Mouse (Mus musculus): ENCODE measurements around the gene H2-DMb1. TPM values are rescaled to one million over a fixed set of nuclear protein-coding genes. Genes with fewer than 3 reads are reported as not detected.

The H2-DMb1 gene
- polyA plus RNA-seq, 1 experiment from 2014 or later = 4.2 TPM

DNA sequence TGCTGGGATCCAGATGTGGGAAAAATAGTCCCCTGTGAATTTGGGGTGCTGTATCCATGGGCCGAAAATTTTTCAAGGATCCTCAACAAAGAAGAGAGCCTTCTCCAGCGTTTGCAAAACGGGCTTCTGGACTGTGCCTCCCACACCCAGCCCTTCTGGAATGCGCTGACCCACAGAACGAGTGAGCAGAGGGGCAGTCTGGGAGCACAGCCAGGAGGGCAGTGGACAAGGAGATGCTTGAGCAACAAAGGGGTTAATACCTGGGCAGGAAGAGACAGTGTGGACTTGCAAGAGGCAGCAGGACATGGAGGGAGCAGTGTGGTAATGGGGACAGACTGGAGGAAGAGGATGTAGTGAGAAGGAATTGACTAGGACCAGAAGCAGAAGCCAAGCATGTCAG, 2.7 kb downstream of the H2-DMb1 start:
- Histone ChIP-seq H3K9me3 (ENCODE audit: control insufficient read depth, low read length) (no peaks in the 10 kb centered on the region), H3K27ac (ENCODE audit: low read depth, low read length) (no peak overlapping the region), H3K9ac (ENCODE audit: low read depth, low read length) (no peak overlapping the region), H3K4me3 (ENCODE audit: low read length) (no peak overlapping the region), H3K4me1 (ENCODE audit: control insufficient read depth, insufficient read depth, low read length) (no peaks in the 10 kb centered on the region), H3K36me3 (ENCODE audit: control insufficient read depth, insufficient read depth, low read length) (no peaks in the 10 kb centered on the region), H3K27me3 (ENCODE audit: control insufficient read depth, insufficient read depth, low read length) (no peaks in the 10 kb centered on the region), H3K4me2 (replicated peaks; ENCODE audit: low read depth, low read length) (no peak overlapping the region)
- WGBS = 40% methylated on average over 5 of the region's 5 CpGs
- no peak for ATAC-seq (ENCODE audit: low FRiP score, low TSS enrichment)

DNA sequence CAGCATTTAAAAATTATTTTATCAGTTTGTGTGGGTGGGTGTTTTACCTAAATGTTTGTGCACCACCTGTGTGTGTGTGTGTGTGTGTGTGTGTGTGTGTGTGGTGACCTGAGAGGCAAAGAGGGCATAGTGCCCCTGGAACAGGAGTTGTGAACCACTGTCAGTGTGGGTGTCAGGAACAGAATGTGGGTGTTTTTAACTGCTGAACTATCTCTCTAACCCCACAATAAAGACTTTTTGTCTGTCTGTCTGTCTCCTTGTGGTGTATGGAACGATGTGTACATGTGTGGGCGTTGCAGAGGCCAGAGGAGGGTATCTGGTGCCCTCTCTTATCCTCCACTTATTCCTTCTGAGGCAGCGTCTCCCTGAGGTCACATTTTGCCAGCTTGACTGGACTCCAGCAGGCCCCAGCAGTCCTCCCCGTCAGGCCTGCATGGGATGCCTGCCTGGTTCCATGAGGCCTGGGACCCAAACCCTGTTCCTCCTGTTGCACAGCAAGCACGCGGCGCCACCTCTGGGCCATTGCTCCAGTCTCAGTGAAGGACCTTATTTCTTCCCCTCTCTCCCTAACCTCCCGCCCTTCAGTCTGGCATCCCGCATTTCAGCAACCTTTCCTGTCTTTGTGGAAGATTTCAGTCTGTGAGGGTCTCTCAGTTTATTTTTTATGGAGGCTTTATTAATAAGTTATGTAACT, 11.5 kb downstream of the H2-DMb1 start:
- no peak overlapping the region for H3K4me3 ChIP-seq (ENCODE audit: low read length)
- no peak overlapping the region for H3K27ac ChIP-seq (ENCODE audit: low read depth, low read length)
- H3K4me2 ChIP-seq (replicated peaks; ENCODE audit: low read depth, low read length) = no peak overlapping the region
- no peak overlapping the region for H3K9ac ChIP-seq (ENCODE audit: low read depth, low read length)
- H3K4me1 ChIP-seq (ENCODE audit: control insufficient read depth, insufficient read depth, low read length) = no peaks in the 10 kb centered on the region
- 31% methylated on average over 9 of the region's 9 CpGs for WGBS
- H3K9me3 ChIP-seq (ENCODE audit: control insufficient read depth, low read length) = no peaks in the 10 kb centered on the region
- no peaks in the 10 kb centered on the region for H3K36me3 ChIP-seq (ENCODE audit: control insufficient read depth, insufficient read depth, low read length)
- ATAC-seq (ENCODE audit: low FRiP score, low TSS enrichment) = peak; percentile 35; the same call in 1 of the 2 replicates
- H3K27me3 ChIP-seq (ENCODE audit: control insufficient read depth, insufficient read depth, low read length) = no peaks in the 10 kb centered on the region

DNA sequence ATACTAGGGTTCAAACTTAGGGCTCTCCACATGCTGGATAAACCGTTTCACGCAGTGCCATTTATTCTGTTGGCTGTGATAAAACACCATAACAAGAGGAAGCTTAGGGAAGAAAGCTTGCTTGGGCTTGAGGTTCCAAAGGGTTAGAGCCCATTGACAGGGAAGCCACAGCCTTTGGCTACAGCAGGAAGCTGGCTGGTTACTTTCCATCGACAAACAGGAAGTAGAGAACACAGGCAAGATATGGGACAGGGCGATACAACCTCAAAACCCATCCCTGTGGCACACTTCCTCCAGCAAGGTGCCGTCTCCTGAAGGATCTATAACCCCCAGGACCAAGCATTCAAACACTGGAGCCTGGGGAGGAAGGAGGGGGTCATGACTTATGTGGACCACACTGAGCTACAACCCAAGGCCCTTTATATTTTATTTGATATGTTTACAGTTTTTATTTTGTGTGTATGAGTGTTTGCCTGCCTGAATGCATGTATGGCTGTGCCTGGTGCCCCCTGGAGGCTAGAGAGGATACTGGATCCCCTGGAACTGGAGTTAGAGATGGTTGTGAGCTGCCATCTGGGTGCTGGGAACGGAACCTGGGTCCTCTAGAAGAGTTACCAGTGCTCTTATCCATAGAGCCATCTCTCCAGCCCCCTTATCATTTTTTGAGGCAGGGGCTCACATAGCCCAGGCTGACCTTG, 12.3 kb downstream of the H2-DMb1 start:
- no peak overlapping the region for H3K4me2 ChIP-seq (replicated peaks; ENCODE audit: low read depth, low read length)
- H3K4me3 ChIP-seq (ENCODE audit: low read length) = no peak overlapping the region
- H3K27me3 ChIP-seq (ENCODE audit: control insufficient read depth, insufficient read depth, low read length) = no peaks in the 10 kb centered on the region
- no peaks in the 10 kb centered on the region for H3K4me1 ChIP-seq (ENCODE audit: control insufficient read depth, insufficient read depth, low read length)
- H3K27ac ChIP-seq (ENCODE audit: low read depth, low read length) = no peak overlapping the region
- H3K9me3 ChIP-seq (ENCODE audit: control insufficient read depth, low read length) = no peaks in the 10 kb centered on the region
- no peak overlapping the region for H3K9ac ChIP-seq (ENCODE audit: low read depth, low read length)
- H3K36me3 ChIP-seq (ENCODE audit: control insufficient read depth, insufficient read depth, low read length) = no peaks in the 10 kb centered on the region
- ATAC-seq (ENCODE audit: low FRiP score, low TSS enrichment) = no peak
- 88% methylated on average over 6 of the region's 6 CpGs for WGBS

DNA sequence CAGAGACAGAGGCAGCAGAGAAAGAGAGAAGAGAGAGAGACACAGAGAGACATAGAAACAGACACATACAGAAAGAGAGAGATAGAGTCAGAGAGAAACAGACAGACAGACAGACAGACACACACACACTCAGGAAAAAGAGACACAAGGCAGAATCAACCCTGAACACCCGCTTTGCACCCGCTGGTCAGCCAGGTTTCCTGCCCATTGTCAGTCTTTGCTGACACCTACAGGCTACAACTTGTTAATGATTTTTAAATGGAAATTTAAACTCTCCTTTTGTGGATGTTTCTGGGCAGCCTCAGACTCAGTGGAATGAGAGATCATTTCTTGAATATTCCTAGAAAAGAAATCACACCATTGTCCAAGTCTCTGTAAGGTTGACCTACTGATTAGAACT, 16.4 kb downstream of the H2-DMb1 start:
- Histone ChIP-seq H3K27me3 (ENCODE audit: control insufficient read depth, insufficient read depth, low read length) (no peaks in the 10 kb centered on the region), H3K4me1 (ENCODE audit: control insufficient read depth, insufficient read depth, low read length) (no peaks in the 10 kb centered on the region), H3K4me2 (replicated peaks; ENCODE audit: low read depth, low read length) (no peak overlapping the region), H3K9me3 (ENCODE audit: control insufficient read depth, low read length) (peaks cover 5% of the 10 kb centered on the region), H3K4me3 (ENCODE audit: low read length) (no peak overlapping the region), H3K36me3 (ENCODE audit: control insufficient read depth, insufficient read depth, low read length) (no peaks in the 10 kb centered on the region), H3K9ac (ENCODE audit: low read depth, low read length) (no peak overlapping the region), H3K27ac (ENCODE audit: low read depth, low read length) (no peak overlapping the region)
- whole genome bisulfite sequencing = 2% methylated on average over 2 of the region's 2 CpGs
- no peak for ATAC-seq (ENCODE audit: low FRiP score, low TSS enrichment)

DNA sequence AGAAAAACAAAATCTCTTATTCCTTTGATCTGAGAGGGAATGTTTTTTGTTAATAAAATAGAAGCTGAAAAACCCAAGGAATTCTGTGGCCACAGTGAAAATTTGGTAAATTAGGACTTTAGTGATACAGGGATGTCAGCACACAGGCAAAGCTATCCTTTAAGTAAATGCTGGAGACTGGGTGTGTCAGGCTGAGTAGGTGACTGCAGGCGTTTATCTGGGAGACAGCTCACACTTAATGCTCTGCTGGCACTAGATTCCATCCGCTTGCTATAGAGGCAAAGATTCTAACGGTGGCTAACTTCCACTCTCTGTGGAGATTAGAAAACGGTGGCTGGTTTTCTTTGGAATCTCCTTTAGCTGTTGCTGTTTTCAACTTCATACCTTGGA, 17.6 kb downstream of the H2-DMb1 start:
- WGBS = 19% methylated on average over 4 of the region's 4 CpGs

DNA sequence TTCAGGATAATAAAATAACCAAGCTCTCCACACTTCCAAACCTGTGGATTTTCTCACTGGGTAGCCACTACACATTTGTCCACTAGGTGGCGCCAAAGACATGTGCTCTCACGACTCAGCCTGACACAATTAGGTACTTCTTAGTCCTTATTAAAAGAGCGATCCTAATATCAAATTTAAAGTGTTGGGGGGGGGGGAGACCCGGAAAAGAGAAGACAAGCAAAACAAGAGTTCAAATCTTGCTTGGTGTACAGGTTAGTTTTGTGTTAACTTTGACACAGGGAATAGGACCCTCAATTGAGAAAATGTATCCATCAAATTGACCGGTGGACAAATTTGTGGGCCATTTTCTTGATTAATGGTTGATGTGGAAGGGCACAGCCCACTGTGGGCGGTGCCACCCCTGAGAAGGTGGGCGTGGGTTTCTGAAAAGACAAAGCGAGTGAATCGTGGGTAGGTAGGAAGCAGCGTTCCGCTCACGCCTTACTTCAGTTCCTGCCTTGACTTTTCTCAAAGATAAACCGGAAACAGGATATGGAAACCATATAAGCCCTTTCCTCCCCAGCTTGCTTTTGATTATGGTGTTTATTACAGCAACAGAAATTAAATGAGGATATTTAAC, 18.1 kb downstream of the H2-DMb1 start:
- Histone ChIP-seq H3K4me3 (ENCODE audit: low read length) (no peak overlapping the region), H3K4me1 (ENCODE audit: control insufficient read depth, insufficient read depth, low read length) (no peaks in the 10 kb centered on the region), H3K27me3 (ENCODE audit: control insufficient read depth, insufficient read depth, low read length) (no peaks in the 10 kb centered on the region), H3K27ac (ENCODE audit: low read depth, low read length) (no peak overlapping the region), H3K9me3 (ENCODE audit: control insufficient read depth, low read length) (peaks cover 5% of the 10 kb centered on the region), H3K9ac (ENCODE audit: low read depth, low read length) (no peak overlapping the region), H3K36me3 (ENCODE audit: control insufficient read depth, insufficient read depth, low read length) (no peaks in the 10 kb centered on the region), H3K4me2 (replicated peaks; ENCODE audit: low read depth, low read length) (no peak overlapping the region)
- 42% methylated on average over 13 of the region's 13 CpGs for WGBS
- ATAC-seq (ENCODE audit: low FRiP score, low TSS enrichment) = peak; percentile 53

More for the DNA sequence above, 17.6 kb downstream of the H2-DMb1 start:
- Histone ChIP-seq H3K27me3 (ENCODE audit: control insufficient read depth, insufficient read depth, low read length) (no peaks in the 10 kb centered on the region), H3K9ac (ENCODE audit: low read depth, low read length) (no peak overlapping the region), H3K9me3 (ENCODE audit: control insufficient read depth, low read length) (peaks cover 5% of the 10 kb centered on the region), H3K4me2 (replicated peaks; ENCODE audit: low read depth, low read length) (no peak overlapping the region), H3K27ac (ENCODE audit: low read depth, low read length) (no peak overlapping the region), H3K36me3 (ENCODE audit: control insufficient read depth, insufficient read depth, low read length) (no peaks in the 10 kb centered on the region), H3K4me3 (ENCODE audit: low read length) (no peak overlapping the region), H3K4me1 (ENCODE audit: control insufficient read depth, insufficient read depth, low read length) (no peaks in the 10 kb centered on the region)
- peak; percentile 11; the same call in 1 of the 2 replicates for ATAC-seq (ENCODE audit: low FRiP score, low TSS enrichment)

DNA sequence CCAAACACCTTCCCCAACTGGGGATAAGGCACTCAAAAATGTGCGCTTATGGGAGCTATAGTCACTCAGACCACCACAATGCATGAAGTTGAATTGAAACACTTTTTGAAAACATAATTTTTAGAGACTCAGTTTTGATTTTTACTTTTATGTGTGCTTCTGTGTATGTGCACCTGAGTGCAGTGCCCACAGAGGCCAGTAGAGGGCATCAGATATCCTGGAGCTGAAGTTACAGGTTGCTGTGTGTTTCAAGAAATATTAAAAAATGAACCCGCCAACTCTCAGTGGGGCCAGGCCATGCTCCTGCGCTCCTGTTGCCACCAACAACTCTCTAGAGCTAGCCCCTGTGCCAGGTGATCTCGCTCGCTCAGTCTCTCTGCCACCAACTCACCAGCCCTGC, 19.7 kb downstream of the H2-DMb1 start:
- 93% methylated on average over 5 of the region's 5 CpGs for WGBS

DNA sequence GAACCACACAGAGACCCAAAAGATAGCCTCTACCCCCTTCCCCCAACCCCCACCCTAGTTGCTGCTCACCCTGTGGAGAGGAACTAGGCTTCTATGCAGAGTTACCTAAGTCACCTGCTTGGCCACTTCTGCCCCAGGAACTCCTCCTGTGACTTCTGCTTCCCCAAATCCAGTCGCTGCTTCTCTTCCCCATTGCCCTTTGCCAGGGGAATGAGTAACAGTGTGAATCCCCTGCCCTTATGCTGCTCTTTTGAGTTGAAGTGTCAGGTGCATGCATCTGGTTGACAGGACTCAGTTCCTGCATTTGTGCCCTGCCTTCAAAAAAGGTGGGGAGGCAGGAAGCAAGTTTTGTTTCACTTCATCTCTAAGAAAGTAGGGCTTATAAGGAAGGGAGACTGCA, 21.2 kb downstream of the H2-DMb1 start:
- Histone ChIP-seq H3K36me3 (ENCODE audit: control insufficient read depth, insufficient read depth, low read length) (no peaks in the 10 kb centered on the region), H3K27me3 (ENCODE audit: control insufficient read depth, insufficient read depth, low read length) (no peaks in the 10 kb centered on the region), H3K9ac (ENCODE audit: low read depth, low read length) (no peak overlapping the region), H3K27ac (ENCODE audit: low read depth, low read length) (no peak overlapping the region), H3K4me1 (ENCODE audit: control insufficient read depth, insufficient read depth, low read length) (no peaks in the 10 kb centered on the region), H3K4me3 (ENCODE audit: low read length) (no peak overlapping the region), H3K9me3 (ENCODE audit: control insufficient read depth, low read length) (peaks cover 11% of the 10 kb centered on the region), H3K4me2 (replicated peaks; ENCODE audit: low read depth, low read length) (no peak overlapping the region)
- WGBS = 38% methylated on average over 1 of the region's 1 CpGs
- no peak for ATAC-seq (ENCODE audit: low FRiP score, low TSS enrichment)

More for the DNA sequence above, 19.7 kb downstream of the H2-DMb1 start:
- Histone ChIP-seq H3K9me3 (ENCODE audit: control insufficient read depth, low read length) (peaks cover 10% of the 10 kb centered on the region), H3K4me2 (replicated peaks; ENCODE audit: low read depth, low read length) (no peak overlapping the region), H3K27me3 (ENCODE audit: control insufficient read depth, insufficient read depth, low read length) (no peaks in the 10 kb centered on the region), H3K36me3 (ENCODE audit: control insufficient read depth, insufficient read depth, low read length) (no peaks in the 10 kb centered on the region), H3K27ac (ENCODE audit: low read depth, low read length) (no peak overlapping the region), H3K4me3 (ENCODE audit: low read length) (no peak overlapping the region), H3K9ac (ENCODE audit: low read depth, low read length) (no peak overlapping the region), H3K4me1 (ENCODE audit: control insufficient read depth, insufficient read depth, low read length) (no peaks in the 10 kb centered on the region)
- no peak; the same call in 1 of the 2 replicates for ATAC-seq (ENCODE audit: low FRiP score, low TSS enrichment)

DNA sequence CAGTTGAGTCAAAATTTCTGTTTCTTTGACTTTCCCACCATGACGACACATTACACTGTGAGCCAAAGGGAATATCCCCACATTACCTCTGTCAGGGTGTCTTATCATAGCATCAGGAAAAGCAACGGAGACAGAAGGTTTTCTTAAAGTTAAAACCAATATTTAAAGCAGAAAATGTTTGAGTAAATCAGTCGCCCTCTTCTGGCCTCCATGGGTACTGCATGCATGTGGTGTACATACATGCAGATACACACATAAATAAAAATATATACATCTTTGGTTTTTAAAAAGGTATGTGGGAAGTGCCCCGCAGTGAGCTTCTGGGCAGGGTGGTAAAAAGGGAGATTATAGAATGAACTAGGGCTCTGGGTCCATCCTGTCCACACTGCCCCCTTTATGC, 24.3 kb downstream of the H2-DMb1 start:
- no peak overlapping the region for H3K27ac ChIP-seq (ENCODE audit: low read depth, low read length)
- H3K27me3 ChIP-seq (ENCODE audit: control insufficient read depth, insufficient read depth, low read length) = no peaks in the 10 kb centered on the region
- H3K9me3 ChIP-seq (ENCODE audit: control insufficient read depth, low read length) = peaks cover 11% of the 10 kb centered on the region
- no peak overlapping the region for H3K4me2 ChIP-seq (replicated peaks; ENCODE audit: low read depth, low read length)
- H3K4me1 ChIP-seq (ENCODE audit: control insufficient read depth, insufficient read depth, low read length) = no peaks in the 10 kb centered on the region
- no peak for ATAC-seq (ENCODE audit: low FRiP score, low TSS enrichment)
- H3K36me3 ChIP-seq (ENCODE audit: control insufficient read depth, insufficient read depth, low read length) = no peaks in the 10 kb centered on the region
- H3K9ac ChIP-seq (ENCODE audit: low read depth, low read length) = no peak overlapping the region
- H3K4me3 ChIP-seq (ENCODE audit: low read length) = no peak overlapping the region
- WGBS = 70% methylated on average over 4 of the region's 4 CpGs

Data from kidney, embryonic 14.5 days (tissue).